Mouse (Mus musculus) adrenal gland, postnatal 10 days (tissue): ENCODE data around the gene Rps19. TPM values are rescaled to one million over a fixed set of nuclear protein-coding genes. Genes with fewer than 3 reads are reported as not detected.
"Not testable (repeated sequence)": the region's sequence is repeated elsewhere in the genome, so short reads cannot be mapped to it uniquely, and the experiment has no call there.

Experiments
- DNase-seq: peaks from one replicate; pipeline ENCODE4 v3.0.0; 2021; ENCODE audit warnings: mixed read lengths
- long read RNA-seq, 2 experiments: library from polyadenylated mRNA; stranded (forward); transcript quantifications; one replicate each; pipeline ENCODE4 v2.0.0; 2021
- total RNA-seq, 2 experiments: library from RNA; stranded (reverse); gene quantifications; 2 replicates each; pipeline ENCODE4 v1.2.3; 2021

The Rps19 gene
- 1,000 to 10,000 TPM; 1,109 to 1,195 TPM for total RNA-seq
- long read RNA-seq, experiment 1, transcript Rps19-203 (6 exons, 774 nt) = major isoform, 326 of 461 reads
- long read RNA-seq, experiment 1, transcript Rps19-208 (2 exons, 286 nt) = minor isoform, 25 of 461 reads
- long read RNA-seq, experiment 1, transcript Rps19-202 (6 exons, 633 nt) = minor isoform, 64 of 461 reads
- long read RNA-seq, experiment 1, partial matches to known transcripts = 19 of 461 reads
- long read RNA-seq, experiment 1, other reads (novel, unspliced or antisense) = 19 of 461 reads
- long read RNA-seq, experiment 2, transcript Rps19-203 (6 exons, 774 nt) = major isoform, 295 of 406 reads
- long read RNA-seq, experiment 2, transcript Rps19-202 (6 exons, 633 nt) = minor isoform, 56 of 406 reads
- long read RNA-seq, experiment 2, transcript Rps19-208 (2 exons, 286 nt) = minor isoform, 9 of 406 reads
- long read RNA-seq, experiment 2, partial matches to known transcripts = 16 of 406 reads
- long read RNA-seq, experiment 2, other reads (novel, unspliced or antisense) = 27 of 406 reads

GRCm38 (mm10) chr7:24883896-24884692 lies at the start of gene Rps19:
Rps19 (plus strand) TSS chr7:24884371.
- peak; percentile 99 for DNase-seq

- DNase-seq = not testable (repeated sequence)
These were observed 45.3 kb upstream of the Rps19 start for GRCm38 (mm10) chr7:24838732-24839409.

- no peak for DNase-seq
These were observed 44.8 kb upstream of the Rps19 start for GRCm38 (mm10) chr7:24839410-24839808.

GRCm38 (mm10) chr7:24840331-24840730 lies 43.8 kb upstream of the Rps19 start:
- no peak for DNase-seq

- no peak for DNase-seq
These were observed 43.2 kb upstream of the Rps19 start for GRCm38 (mm10) chr7:24841009-24841408.

- DNase-seq = peak; percentile 16
These were observed 40.0 kb upstream of the Rps19 start for GRCm38 (mm10) chr7:24844144-24844543.

GRCm38 (mm10) chr7:24845181-24845580 lies 39.0 kb upstream of the Rps19 start:
- DNase-seq = no peak

- no peak for DNase-seq
These were observed 38.5 kb upstream of the Rps19 start for GRCm38 (mm10) chr7:24845713-24846112.

GRCm38 (mm10) chr7:24846576-24846975 lies 37.6 kb upstream of the Rps19 start:
- DNase-seq = not testable (repeated sequence)

GRCm38 (mm10) chr7:24850162-24850561 lies 34.0 kb upstream of the Rps19 start:
- DNase-seq = no peak

GRCm38 (mm10) chr7:24850899-24851303 lies 33.3 kb upstream of the Rps19 start:
- peak; percentile 34 for DNase-seq

- DNase-seq = no peak
These were observed 32.4 kb upstream of the Rps19 start for GRCm38 (mm10) chr7:24851596-24852325.

GRCm38 (mm10) chr7:24852557-24853232 lies 31.5 kb upstream of the Rps19 start:
- DNase-seq = no peak

GRCm38 (mm10) chr7:24853233-24853563 lies 31.0 kb upstream of the Rps19 start:
- DNase-seq = no peak

GRCm38 (mm10) chr7:24853695-24854094 lies 30.5 kb upstream of the Rps19 start:
- no peak for DNase-seq

GRCm38 (mm10) chr7:24856460-24857120 lies 27.6 kb upstream of the Rps19 start:
- DNase-seq = no peak

- no peak for DNase-seq
These were observed 24.9 kb upstream of the Rps19 start for GRCm38 (mm10) chr7:24859234-24859633.

GRCm38 (mm10) chr7:24861913-24862312 lies 22.3 kb upstream of the Rps19 start, which contains the start of gene Gm9844:
Gm9844 (plus strand) TSS chr7:24862213.
- DNase-seq = no peak

GRCm38 (mm10) chr7:24862853-24863252 lies 21.3 kb upstream of the Rps19 start:
- DNase-seq = no peak

- no peak for DNase-seq
These were observed 20.0 kb upstream of the Rps19 start for GRCm38 (mm10) chr7:24864156-24864555.

- no peak for DNase-seq
These were observed 15.1 kb upstream of the Rps19 start for GRCm38 (mm10) chr7:24869080-24869479.
